34 mouse cellular contexts compared by ENCODE assay signal in genomic region chr3:36499418-36499817, GRCm38 (mm10). TPM values are rescaled to one million over a fixed set of nuclear protein-coding genes. Genes with fewer than 3 reads are reported as not detected.
"Had no signal": no experiment of that assay in that cellular context is flagged by ENCODE, and none has a peak within 500 bp of the region (broad histone marks: within the 10 kb centered on the region; RNA-seq: fewer than 3 reads in every experiment).

No protein-coding gene starts in this region.

- H3K4me3 ChIP-seq: embryonic facial prominence, embryonic 10.5 days; embryonic facial prominence, embryonic 12.5 days; embryonic facial prominence, embryonic 13.5 days; embryonic facial prominence, embryonic 15.5 days; erythroblast, embryonic 14.5 days; forebrain, embryonic 10.5 days; forebrain, embryonic 12.5 days; forebrain, embryonic 13.5 days; forebrain, embryonic 15.5 days; gastrocnemius, adult 2 months had no signal

- H3K27ac ChIP-seq: embryonic facial prominence, embryonic 10.5 days; embryonic facial prominence, embryonic 12.5 days; embryonic facial prominence, embryonic 13.5 days; embryonic facial prominence, embryonic 15.5 days; forebrain, embryonic 10.5 days; forebrain, embryonic 12.5 days; forebrain, embryonic 13.5 days; forebrain, embryonic 15.5 days; gastrocnemius, adult 2 months had no signal

- H3K9ac ChIP-seq: embryonic facial prominence, embryonic 12.5 days; embryonic facial prominence, embryonic 13.5 days; embryonic facial prominence, embryonic 15.5 days; forebrain, embryonic 12.5 days; forebrain, embryonic 13.5 days; forebrain, embryonic 15.5 days; forebrain, postnatal 0 days had no signal

- DNase-seq: cerebellum, adult 2 months; cerebellum, adult 8-10 months; cerebellum, adult 9-10 months; cerebellum, adult 9-11 months; cerebellum, postnatal 10 days; cerebellum, postnatal 14 days; cerebellum, postnatal 25 days; cerebellum, postnatal 36 days; embryo, embryonic 11 days; forebrain, postnatal 0 days; gastrocnemius, adult 2 months; gastrocnemius, postnatal 10 days; gastrocnemius, postnatal 14 days; gastrocnemius, postnatal 25 days; gastrocnemius, postnatal 36 days; heart, adult 18-20 months had no signal

- H3K4me1 ChIP-seq: embryonic facial prominence, embryonic 12.5 days; embryonic facial prominence, embryonic 13.5 days had no signal

- H3K36me3 ChIP-seq: embryonic facial prominence, embryonic 10.5 days; embryonic facial prominence, embryonic 12.5 days; embryonic facial prominence, embryonic 13.5 days; embryonic facial prominence, embryonic 15.5 days; forebrain, embryonic 10.5 days; forebrain, embryonic 12.5 days; forebrain, embryonic 15.5 days had no signal

- H3K27me3 ChIP-seq: embryonic facial prominence, embryonic 12.5 days; embryonic facial prominence, embryonic 15.5 days; forebrain, embryonic 15.5 days had no signal

RNA-seq across cellular contexts. Expression of gene Gm11549, which starts 22.2 kb away (rescaled TPM):
- total RNA-seq: common myeloid progenitor, adult 5-6 weeks; gastrocnemius, adult 18-20 months; gastrocnemius, adult 2 months; gastrocnemius, adult 8-10 months; gastrocnemius, postnatal 25 days; gastrocnemius, postnatal 36 days; granulocyte monocyte progenitor cell, adult 5-6 weeks; heart, adult 18-20 months; heart, adult 8-10 months had no signal
- polyA plus RNA-seq: embryonic facial prominence, embryonic 10.5 days; erythroblast, embryonic 14.5 days; gonadal fat pad, adult 2 months had no signal

RNA-seq across cellular contexts. Expression of gene 1810062G17Rik, which starts 23.7 kb away (rescaled TPM):
- total RNA-seq: common myeloid progenitor, adult 5-6 weeks; forebrain, postnatal 0 days; gastrocnemius, adult 18-20 months; gastrocnemius, adult 2 months; gastrocnemius, adult 8-10 months; gastrocnemius, postnatal 25 days; heart, adult 18-20 months had no signal
- polyA plus RNA-seq: erythroblast, embryonic 14.5 days; forebrain, embryonic 14.5 days; forebrain, embryonic 15.5 days; forebrain, embryonic 16.5 days; frontal cortex, adult 2 months had no signal
